Mouse (Mus musculus): ENCODE results near the gene Pnrc2.

Gene Pnrc2

DNA sequence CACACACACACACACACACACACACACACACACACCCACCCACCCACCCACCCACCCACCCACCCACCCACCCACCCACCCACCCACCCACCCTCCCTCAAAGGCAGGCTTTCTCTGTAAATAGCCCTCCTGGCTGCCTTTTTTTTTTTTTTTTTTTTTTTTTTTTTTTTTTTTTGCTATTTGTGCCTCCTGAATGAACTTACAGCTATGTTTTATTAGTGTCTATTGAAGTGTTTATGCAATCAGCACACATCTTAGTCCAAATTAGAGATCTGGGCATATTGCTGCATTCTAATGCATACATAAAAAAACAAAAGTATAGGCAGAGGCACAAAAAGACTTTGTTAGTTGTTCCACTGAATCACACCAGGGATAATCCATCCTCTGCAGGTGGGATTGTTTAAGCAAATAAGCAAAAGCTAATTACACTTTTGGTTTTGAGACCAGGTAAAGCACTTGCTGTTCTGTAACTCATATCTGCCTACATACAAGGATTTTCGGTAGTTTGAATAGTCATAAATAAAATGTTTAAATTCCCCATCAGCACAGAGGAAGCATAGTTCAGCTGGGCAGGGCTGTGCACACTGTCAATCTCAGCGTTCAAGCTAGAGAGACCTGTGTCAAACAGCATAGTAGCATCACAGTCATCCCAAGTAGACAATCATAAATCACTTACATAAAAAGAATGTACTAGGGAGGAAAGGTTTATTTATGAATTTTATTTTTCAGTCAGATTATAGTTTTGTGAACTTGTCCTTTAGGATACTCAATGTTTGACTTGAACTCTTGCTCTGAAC lies 3.2 kb downstream of the Pnrc2 start:
- no peak for DNase-seq

DNA sequence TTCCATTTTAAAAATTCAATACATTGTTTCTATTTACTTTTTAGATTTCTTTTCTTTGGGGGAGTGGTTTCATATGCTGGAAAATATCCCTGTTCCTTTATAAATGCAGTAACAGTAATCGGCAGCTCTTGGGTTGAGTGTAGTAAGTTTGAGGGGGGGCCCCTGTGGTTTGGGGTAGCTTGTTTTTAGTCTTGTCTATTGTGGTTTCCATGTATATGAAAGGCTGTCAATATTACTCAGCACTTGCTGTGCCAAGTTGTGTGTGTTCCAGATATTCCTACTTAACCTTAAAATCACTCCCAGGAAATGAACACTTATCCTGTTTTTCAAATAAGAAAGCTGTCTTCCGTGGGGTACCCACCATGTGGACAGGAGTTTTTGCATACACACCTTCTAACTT lies 4.7 kb downstream of the Pnrc2 start:
- DNase-seq: no peak

DNA sequence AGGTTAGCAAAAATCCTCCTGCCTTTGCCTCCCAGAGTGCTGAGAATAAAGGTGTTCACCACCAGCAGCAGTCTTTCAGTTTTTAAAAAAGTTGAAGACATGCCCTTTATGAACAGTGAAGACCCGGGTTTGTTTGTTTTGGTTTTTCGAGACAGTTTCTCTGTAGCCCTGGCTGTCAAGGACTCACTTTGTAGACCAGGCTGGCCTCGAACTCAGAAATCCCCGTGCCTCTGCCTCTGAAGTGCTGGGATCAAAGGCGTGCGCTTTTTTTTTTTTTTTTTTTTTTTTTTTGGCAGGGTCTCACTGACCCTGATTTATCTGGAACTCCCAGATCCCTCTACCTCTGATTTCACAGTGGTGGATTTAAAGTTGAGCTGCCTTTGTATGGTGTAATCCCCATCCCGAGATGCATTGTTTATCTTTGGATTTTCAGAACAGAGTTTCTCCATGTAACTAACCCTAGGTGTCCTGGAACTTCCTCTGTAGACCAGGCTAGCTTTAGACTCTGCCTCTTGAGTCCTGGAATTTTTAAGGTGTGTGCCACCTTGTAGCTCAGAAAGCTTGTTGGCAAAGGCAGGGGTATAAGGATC lies 16.0 kb downstream of the Pnrc2 start:
- DNase-seq: no peak

DNA sequence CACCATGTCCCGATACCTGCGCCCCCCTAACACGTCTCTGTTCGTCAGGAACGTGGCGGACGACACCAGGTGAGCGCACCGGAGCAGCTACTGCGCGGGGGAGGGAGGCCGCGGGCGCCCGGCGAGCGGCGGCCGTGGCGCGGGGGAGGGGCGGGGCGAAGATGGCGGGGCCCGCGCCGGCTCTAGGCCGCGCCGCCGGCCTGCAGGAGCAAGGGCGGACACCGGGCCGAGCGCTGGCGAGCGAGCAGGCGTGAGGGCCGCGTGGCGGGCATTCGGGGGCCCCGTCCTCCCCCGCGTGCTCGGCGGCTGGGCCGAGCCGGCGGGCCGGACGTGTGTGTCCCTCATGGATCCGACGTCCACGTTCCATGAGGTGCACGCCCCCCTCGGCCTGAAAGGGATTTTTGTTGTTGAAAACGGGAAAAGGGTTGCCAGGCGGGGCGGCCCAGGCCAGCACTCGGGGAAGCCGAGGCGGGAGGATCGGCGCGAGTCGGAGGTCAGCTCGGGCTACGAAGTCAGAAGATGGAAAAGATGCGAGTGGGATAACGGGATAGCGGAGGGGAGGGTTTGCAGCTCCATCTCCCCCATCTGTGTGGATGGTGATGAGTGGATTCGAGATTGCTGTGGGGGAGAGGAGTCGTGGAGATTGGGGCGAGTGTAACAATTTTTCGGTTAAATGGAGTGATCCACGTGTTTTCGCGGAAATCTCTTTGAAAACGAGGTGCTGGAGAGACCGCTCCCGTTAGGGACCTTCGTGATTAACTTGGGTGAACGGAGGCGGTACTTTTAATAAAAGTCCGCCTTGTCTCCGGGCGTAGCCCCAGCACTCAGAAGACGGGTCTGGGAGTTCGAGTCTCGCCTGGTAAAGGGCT lies 17.2 kb downstream of the Pnrc2 start:
- no peak for DNase-seq

DNA sequence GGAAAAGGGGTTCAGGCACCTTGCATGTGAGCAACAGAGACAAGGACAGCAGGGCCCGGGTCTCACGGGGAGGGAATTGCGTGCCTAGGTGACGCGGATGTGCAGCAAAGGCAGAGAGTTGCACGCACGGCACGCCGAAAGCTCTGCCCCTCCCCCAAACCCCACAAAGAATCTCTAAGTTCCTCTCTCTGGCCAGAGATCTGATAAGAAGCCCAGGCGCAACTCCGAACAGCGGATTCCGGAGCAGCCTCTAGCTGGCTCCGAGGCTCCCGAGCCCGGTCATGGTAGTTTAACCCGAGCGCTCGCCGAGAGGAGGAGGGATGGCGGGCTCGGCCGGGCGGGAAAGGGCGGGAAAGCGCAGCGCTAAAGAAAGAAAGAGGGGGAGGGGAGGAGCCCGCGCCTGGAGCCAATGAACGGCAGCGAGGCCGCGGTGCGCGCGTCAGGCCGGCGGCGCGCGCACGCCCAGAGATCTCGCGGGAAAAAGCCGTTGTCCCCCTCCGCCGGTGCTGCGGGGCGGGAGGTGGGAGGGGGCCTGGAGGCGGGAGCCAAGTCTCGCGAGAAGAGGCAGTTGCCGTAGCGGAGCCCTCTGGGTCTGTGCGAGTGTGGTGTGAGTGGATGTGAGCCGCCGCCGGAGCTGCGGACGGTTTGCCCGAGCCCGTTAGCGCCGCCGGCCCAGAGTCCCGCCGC lies 18.0 kb downstream of the Pnrc2 start, which contains the start of gene Srsf10:
Gene Srsf10, plus strand, starts transcription at position 212 of the 687 bp plus-strand sequence.
- peak; percentile 95 to 98 for DNase-seq

DNA sequence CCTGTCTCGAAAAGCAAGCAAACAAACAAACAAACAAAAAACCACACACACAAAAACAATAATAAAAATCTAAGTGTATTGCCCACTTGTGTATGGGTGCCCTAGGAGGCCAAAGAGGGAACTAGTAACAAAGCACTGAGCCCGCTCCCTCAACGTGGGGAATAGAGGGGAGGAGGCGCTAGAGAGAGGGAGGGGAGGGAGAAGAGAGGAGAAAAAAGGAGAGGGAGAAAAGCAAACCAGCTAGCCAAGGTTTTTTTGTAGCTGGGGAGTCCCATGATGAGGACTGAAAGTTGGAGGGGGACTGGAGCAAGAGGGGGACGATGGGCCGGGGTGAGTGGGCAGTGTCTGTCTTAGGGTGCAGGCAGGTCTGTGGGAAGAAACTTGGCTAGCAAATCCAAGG lies 18.6 kb downstream of the Pnrc2 start:
- no peak for DNase-seq

DNA sequence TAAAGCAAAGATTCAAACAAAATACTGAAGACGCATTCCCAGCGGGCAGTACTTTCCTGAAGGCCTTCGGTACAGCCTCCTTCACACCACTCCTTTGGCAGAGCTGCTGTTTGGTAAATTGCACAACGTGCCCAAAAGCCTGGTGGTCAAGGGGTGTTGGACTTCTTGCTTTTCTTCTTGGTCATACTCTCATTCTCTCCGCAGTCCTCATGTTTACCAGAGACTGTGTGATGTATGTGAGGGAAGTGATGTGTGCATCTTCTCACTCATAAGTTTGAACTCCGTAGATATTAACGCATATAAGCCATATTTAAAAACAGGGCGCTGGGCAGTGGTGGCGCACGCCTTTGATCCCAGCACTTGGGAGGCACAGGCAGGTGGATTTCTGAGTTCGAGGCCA lies 19.0 kb downstream of the Pnrc2 start:
- no peak for DNase-seq

DNA sequence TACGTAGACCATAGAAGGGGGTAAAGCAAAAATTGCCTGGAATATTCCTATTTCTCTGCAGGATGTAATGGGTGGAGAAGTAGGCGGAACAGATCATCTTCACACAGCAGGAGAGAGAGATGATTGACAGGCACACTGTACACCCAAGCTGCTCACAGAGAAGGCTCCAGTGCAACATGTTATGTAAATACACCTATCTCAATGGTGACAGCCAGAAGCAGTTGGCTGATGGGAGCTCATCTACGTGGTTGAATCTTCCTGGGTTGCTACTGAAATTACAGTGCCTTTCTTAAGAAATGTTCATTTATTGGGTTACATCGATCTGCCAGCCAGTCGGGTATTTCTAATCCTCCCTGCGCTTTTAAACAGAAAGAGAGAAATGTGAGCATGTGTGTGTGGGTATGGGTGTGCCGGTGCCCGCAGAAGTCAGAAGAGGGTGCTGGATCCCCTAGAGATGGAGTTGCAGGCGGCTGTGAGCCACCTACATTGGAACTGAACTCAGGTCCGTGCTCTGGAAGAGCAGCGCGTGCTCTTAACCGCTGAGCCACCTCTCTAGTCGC lies 19.6 kb downstream of the Pnrc2 start:
- no peak for DNase-seq

DNA sequence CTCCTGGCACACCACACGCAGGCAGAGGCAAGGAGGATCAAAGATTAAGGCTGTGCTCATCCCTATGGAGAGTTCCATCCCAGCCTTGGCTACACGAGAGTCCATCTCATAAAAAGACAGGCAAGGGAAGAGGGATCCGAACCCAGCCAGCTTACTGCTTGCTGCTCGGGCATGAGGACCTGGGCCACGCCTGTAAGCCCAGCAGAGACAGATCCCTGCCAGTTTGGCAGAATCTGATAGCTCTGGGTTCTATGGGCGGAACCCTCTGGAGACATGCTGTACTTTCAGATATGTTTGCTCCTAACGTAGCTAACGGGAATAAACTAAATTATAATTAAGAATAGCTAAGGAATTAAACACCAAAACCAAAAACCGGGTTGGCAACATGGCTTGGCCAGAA lies 21.7 kb downstream of the Pnrc2 start:
- DNase-seq: no peak

DNA sequence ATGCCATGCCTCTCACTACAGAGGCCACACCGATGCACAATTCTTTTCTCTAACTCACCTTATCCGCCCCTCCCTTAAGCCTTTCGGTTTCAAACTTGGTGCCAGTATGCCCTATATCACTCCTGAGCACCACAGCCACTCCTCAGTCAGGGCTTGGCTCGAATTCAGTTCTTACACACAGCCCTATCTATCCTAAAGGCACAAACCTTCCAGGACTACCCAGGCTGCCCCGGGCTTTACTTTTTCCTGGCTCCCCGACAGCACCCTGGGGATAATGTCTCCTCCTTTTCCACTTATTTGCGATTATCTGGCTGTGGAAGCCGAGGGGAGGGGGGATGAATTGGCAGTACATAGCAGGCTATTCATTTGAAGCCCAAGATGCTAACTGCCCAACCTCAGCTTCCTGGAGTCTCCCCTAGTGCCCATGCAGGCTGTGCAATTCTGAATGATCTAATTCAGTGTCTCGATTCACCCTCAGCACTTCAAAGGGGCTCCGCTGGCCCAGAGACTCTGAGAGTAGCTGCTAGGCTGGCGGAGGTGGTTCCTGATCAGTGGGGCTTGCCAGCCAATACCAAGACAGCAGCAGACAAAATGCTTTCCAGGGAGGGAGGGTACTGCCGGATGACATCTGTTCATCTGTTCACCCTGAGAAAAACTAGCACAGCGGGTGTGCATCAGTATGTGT lies 23.1 kb downstream of the Pnrc2 start:
- DNase-seq: peak in 1 of 2 experiments; percentile 33

DNA sequence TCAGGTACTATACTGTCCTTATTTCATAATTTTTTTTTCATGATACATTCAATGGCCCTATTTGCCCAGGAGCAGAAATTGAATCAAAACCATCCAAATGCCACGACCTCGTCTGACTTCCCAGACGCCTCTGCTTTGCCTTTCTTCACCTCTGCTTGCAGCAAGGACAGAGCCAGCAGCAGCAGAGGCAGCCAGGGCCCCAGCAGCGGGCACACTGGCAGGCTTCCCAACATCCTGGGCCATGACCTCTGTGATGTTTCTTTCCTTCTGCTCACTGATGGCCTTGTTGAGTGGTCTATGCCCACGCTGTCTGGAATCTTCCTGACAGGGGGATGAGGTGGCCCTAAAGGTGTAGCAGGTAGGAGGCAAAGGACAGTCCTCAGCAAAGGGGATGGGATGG lies 26.1 kb downstream of the Pnrc2 start:
- DNase-seq: no peak

DNA sequence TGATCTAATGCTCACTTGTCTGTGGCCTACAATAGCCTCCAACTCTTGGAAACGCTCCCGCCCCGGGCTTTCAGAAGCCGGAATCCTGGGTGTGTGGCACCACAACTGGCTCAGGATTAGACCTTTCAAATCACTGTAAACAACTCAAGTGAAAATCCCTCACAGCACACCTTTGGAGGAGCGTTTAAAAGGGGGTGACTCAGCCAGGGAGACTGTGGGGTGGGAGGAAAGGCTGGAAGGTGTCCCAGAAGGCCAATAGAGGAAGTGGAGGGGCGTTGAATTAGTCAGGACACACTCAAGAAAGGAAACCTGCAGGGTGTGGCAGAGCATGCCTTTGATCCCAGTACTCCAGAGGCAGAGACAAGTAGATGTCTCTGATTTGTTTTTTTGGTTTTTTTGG lies 29.2 kb downstream of the Pnrc2 start:
- no peak for DNase-seq

DNA sequence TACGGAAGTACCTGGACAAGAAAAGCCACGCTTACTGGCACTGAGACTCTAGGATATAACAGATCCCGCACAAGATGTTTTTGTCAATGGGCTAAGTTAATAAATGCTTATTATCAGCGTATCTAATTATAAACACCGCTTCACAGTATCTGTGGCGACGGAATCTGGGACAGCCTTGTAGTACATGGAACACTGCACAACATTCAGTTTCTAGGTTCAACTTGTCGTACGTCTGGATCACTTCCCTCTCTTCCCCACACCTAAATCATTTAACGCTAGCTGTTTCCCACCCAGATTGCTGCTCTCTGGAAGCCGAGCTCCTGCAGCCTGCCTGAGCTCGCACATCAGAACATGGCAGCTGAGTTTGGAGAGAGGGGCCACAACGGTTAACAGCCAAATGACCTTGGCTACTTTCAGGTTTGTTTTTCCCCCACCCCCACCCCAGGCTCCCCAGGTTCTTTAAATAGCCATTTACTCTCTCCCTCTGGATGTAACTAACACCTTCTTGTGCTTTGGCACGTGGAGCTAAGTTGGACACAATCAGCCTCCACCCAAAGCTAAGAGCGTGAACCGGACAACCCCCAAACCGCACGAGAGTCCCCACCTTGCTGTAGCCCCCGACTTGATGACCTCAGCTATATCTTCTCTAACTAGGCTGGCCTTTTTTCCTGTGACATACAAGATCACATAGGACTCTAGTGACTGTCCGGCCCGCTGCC lies 34.2 kb downstream of the Pnrc2 start:
- DNase-seq: no peak

DNA sequence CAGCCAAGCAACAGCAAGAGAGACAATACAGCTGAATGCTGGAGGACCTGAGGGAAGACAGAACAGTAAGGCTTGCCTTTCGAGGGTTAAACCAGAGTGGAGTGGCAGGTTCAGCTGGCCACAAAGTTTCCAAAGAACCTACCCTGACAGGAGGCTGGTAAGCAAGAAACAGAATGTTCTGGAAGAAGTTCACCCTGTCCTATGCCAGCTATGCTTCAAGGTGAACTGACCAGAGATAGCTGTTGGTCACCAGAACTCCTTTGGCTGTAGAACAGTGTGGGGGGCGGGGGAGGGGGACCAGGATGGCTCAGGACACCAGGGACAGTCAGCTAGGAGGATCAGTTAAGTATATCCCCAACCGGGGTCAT lies 34.7 kb downstream of the Pnrc2 start:
- no peak for DNase-seq

DNA sequence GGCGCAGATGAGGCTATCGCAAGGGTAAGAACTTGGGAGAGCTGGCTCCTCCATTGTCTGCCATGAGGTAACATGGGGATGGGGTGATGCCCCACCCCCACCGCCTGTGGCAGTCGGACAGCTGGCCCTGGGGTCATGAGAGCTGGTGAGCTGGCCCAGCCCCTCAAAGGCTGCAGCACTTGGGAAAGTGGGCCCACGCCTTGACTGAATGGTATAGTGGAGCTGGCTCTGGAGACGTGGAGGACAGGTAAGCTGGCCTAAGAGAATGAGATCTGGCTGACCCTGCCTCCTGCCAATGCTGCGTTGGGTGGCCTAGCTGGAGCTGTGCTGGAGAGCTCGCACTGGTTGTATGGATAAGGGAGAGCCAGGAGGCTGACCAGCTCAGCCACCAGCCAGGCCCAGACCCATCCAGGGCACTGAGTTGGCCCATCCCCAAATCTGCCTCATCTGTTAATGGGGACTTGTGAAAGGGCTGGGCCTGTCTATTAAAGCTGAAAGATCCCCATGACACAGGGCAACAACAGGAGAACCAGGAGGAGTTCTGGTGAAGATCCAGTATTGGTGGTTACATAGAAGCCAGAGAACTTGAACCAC lies 39.4 kb downstream of the Pnrc2 start:
- no peak for DNase-seq

DNA sequence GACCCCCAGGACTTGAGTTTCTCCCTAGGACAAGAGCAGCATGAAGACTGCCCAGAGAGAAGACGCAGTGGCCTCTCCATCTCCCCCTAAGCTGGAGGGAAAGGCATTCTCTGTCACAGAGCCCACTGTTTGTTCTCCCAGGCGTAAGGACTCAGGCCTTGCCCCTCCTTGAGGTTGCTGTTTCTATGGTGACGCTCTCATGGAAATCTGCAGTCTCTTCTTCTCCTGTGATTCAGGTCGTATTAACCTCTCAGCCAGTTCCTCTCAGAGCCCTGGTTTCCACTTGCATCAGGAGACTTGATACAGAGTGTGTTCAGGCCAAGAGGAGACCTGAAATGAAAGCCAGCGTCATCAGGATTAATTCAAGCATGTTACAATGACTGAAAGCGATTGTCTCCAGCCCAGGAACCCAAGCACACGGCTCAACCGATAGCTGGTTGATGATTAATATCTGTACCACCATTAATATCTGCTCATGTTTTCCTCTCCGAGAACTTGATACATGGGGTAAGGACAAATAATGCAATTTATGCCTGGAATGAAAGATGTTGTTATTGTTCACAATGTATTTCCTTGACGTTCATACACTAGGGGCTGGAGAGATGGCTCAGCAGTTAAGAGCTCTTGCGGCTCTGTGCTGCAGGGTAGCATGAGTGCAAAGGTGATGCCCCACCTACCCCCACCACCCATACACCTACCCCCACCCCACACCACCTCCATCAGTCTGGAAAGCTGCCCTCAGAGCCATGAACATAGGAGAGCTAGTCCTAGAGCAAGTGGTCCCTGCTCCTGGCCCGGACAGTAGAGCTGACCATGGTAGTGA lies 40.1 kb downstream of the Pnrc2 start:
- DNase-seq: no peak

DNA sequence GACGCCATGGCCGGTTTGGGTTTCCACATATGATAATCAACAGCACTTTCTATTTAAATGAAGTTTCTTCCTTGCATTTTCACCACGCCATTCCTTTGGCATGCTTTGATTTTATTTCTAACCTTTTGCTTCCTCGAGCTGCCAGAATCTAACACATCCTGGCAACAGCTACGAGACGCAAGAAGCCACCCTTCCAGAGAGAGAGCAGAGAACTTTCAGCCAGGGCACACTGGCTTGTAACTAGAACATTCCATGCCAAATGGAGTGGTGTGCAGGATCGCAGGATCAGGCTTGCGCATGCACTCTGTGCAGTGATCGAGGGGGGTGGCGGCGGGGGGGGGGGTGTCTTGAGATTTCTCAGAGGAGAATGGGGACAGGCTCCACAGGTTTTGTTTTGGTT lies 41.6 kb downstream of the Pnrc2 start:
- DNase-seq: no peak

DNA sequence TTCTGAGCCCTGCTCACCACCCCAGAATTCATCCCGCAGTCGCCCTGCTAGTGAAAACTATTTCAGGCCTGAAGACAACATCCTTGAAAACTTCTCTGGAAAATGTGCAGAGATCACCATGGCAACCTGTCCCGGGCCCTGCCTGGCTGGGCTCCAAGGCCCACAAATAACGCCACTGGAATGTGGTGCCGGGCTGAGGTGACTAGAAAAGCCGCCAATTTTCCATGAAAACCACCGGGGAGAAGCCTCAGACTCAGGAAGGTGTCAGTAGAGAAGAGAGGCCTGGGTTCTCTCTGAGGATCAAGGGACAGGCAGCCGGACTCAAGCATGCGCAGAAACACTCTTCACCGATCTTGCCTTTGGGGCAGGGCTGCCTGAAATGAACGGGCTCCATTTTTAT lies 45.2 kb downstream of the Pnrc2 start:
- DNase-seq: peak; percentile 23 to 36

DNA sequence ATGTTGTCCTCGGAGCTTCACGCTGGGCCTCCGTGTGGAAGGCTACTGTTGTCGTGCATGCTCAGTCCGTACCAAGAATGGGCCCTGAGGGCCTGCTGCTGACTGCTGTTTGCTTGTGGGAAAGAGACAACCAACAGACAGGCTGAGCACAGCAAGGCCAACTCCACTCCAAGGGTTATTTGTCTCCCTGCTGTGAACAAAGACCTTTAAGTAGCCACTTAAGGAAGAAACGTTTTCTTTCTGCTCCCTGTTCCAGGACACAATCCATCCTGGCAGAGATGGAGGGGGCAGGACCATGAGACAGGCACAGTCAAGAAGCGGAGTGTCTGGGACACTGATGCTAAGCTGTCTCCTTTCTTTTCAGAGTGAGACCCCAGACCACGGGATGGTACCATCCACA lies 49.4 kb downstream of the Pnrc2 start:
- no peak for DNase-seq

DNA sequence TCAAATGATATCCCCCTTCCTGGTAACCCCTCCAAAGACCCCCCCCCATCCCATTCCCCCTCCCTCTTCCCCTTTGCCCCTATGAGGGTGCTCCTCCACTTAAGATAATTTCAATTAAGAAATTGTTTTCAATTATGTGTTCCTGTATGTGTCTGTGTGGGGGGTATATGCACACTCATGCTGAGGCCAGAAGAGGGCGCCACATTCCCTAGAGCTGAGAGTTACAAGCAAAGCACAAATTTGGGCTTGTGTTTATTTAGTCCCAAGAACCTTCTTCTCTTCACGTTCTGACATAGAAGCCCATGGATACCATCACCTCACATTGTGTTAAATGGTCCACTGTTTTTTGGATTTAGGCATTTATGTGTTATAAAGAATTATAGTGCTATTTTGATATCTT lies 50.4 kb downstream of the Pnrc2 start:
- DNase-seq: peak in 1 of 2 experiments; percentile 20
